In genomic region chrX:21061460-21061859, GRCm38 (mm10) we compare ENCODE assay signal across 8 mouse cellular contexts. TPM values are rescaled to one million over a fixed set of nuclear protein-coding genes. Genes with fewer than 3 reads are reported as not detected.
DNase-seq lines count a peak whose midpoint lies in the region; ATAC-seq and TF ChIP-seq lines count a peak whose summit lies in the region.

No protein-coding gene starts in this region.

- ATAC-seq in lung, embryonic 14.5 days (ENCODE audit: insufficient read depth), result peak; percentile 69
- no peak; the same call in 1 of the 2 replicates for ATAC-seq in intestine, embryonic 14.5 days (replicated peaks; ENCODE audit: low FRiP score, low TSS enrichment, low read depth)
- ATAC-seq in midbrain, embryonic 12.5 days (ENCODE audit: low FRiP score, low read depth), result peak; percentile 71

- 15% methylated on average over 9 of the region's 9 CpGs for WGBS in lung, embryonic 14.5 days
- 17% methylated on average over 9 of the region's 9 CpGs for WGBS in intestine, embryonic 14.5 days
- 29% methylated on average over 9 of the region's 9 CpGs for WGBS in midbrain, embryonic 12.5 days

- no peak for TF ChIP-seq POLR2A in cortical plate, adult 2 months (IDR thresholded peaks at IDR 0.05; ENCODE audit: extremely low read depth, insufficient read depth, low read length)

- DNase-seq in lung, embryonic 14.5 days, result peak; percentile 4
- no peak for DNase-seq in lung, postnatal 14 days
- DNase-seq in intestine, embryonic 14.5 days (ENCODE audit: low spot score), result no peak
- DNase-seq in right cerebral cortex, postnatal 25 days, result no peak
- no peak for DNase-seq in spleen, postnatal 10 days (ENCODE audit: low spot score in 2 of 2)
- DNase-seq in spleen, postnatal 14 days (ENCODE audit: low spot score in 2 of 2), result no peak

- no peak for TF ChIP-seq CTCF in lung, embryonic 14.5 days (IDR thresholded peaks at IDR 0.05; ENCODE audit: low read depth)
- no peak for TF ChIP-seq CTCF in cortical plate, adult 2 months (IDR thresholded peaks at IDR 0.05; ENCODE audit: extremely low read depth, insufficient read depth, low read length)

- H3K4me1 ChIP-seq in lung, embryonic 14.5 days (ENCODE audit: insufficient read depth), result no peaks in the 10 kb centered on the region
- H3K4me1 ChIP-seq in cortical plate, adult 2 months (ENCODE audit: control insufficient read depth, insufficient read depth, low read length), result no peaks in the 10 kb centered on the region
- H3K4me1 ChIP-seq in intestine, embryonic 14.5 days (replicated peaks; ENCODE audit: control insufficient read depth, insufficient read depth, low read length), result no peaks in the 10 kb centered on the region
- H3K4me1 ChIP-seq in midbrain, embryonic 12.5 days, result no peaks in the 10 kb centered on the region

- no peaks in the 10 kb centered on the region for H3K36me3 ChIP-seq in lung, embryonic 14.5 days (ENCODE audit: insufficient read depth)
- no peaks in the 10 kb centered on the region for H3K36me3 ChIP-seq in intestine, embryonic 14.5 days (ENCODE audit: control insufficient read depth, insufficient read depth, low read length)
- H3K36me3 ChIP-seq in midbrain, embryonic 12.5 days, result no peaks in the 10 kb centered on the region

- H3K9ac ChIP-seq in lung, embryonic 14.5 days, result peak overlapping the region; percentile 52
- peak overlapping the region; percentile 41 for H3K9ac ChIP-seq in intestine, embryonic 14.5 days (ENCODE audit: low read length)
- H3K9ac ChIP-seq in midbrain, embryonic 12.5 days (replicated peaks), result peak overlapping the region; percentile 37; the same call in 1 of the 2 replicates

- no peaks in the 10 kb centered on the region for H3K9me3 ChIP-seq in lung, embryonic 14.5 days (ENCODE audit: low read depth, low read length)
- H3K9me3 ChIP-seq in intestine, embryonic 14.5 days (ENCODE audit: control insufficient read depth, low read length), result no peaks in the 10 kb centered on the region
- no peaks in the 10 kb centered on the region for H3K9me3 ChIP-seq in midbrain, embryonic 12.5 days

- peak overlapping the region; percentile 50 for H3K4me3 ChIP-seq in lung, embryonic 14.5 days (ENCODE audit: low read depth, low read length)
- H3K4me3 ChIP-seq in cortical plate, adult 2 months (ENCODE audit: insufficient read depth, low read length), result peak overlapping the region; percentile 55
- H3K4me3 ChIP-seq in intestine, embryonic 14.5 days (ENCODE audit: low read depth, low read length), result peak overlapping the region; percentile 48
- peak overlapping the region; percentile 50 for H3K4me3 ChIP-seq in midbrain, embryonic 12.5 days

- H3K4me2 ChIP-seq in lung, embryonic 14.5 days, result peak overlapping the region; percentile 52
- H3K4me2 ChIP-seq in intestine, embryonic 14.5 days (ENCODE audit: low read length), result peak overlapping the region; percentile 50
- peak overlapping the region; percentile 47 for H3K4me2 ChIP-seq in midbrain, embryonic 12.5 days (replicated peaks)

- H3K27ac ChIP-seq in lung, embryonic 14.5 days (ENCODE audit: low read depth), result peak overlapping the region; percentile 22; the same call in 1 of the 2 replicates
- no peak overlapping the region for H3K27ac ChIP-seq in cortical plate, adult 2 months (ENCODE audit: insufficient read depth, low read length)
- no peak overlapping the region for H3K27ac ChIP-seq in intestine, embryonic 14.5 days (ENCODE audit: low read depth)
- H3K27ac ChIP-seq in midbrain, embryonic 12.5 days (replicated peaks), result no peak overlapping the region

- no peaks in the 10 kb centered on the region for H3K27me3 ChIP-seq in lung, embryonic 14.5 days (ENCODE audit: insufficient read depth, low read length)
- no peaks in the 10 kb centered on the region for H3K27me3 ChIP-seq in intestine, embryonic 14.5 days (replicated peaks; ENCODE audit: control insufficient read depth, insufficient read depth, low read length)
- no peaks in the 10 kb centered on the region for H3K27me3 ChIP-seq in midbrain, embryonic 12.5 days

RNA-seq across cellular contexts. Expression of gene Zfp182, which starts 0.7 kb away (rescaled TPM):
- 5.5 and 5.9 TPM in 2 replicates for polyA plus RNA-seq in lung, embryonic 14.5 days (2014; fragmentation: Nextera tagmentation; extraction: Ambion mirVana)
- polyA plus RNA-seq in cortical plate, adult 2 months (2012; rRNA removed), result 9.5 and 9.7 TPM in 2 replicates
- 5.6 and 7.3 TPM in 2 replicates for polyA plus RNA-seq in intestine, embryonic 14.5 days (2014; fragmentation: Nextera tagmentation; extraction: Ambion mirVana)
- polyA plus RNA-seq in midbrain, embryonic 12.5 days (2016; fragmentation: Nextera tagmentation; extraction: Ambion mirVana), result 9.0 and 9.4 TPM in 2 replicates

RNA-seq across cellular contexts. Expression of gene Spaca5, which starts 6.7 kb away (rescaled TPM):
- polyA plus RNA-seq in lung, embryonic 14.5 days (2014; fragmentation: Nextera tagmentation; extraction: Ambion mirVana), result not detected in 2 replicates
- not detected in 2 replicates for polyA plus RNA-seq in cortical plate, adult 2 months (2012; rRNA removed)
- not detected in 2 replicates for polyA plus RNA-seq in intestine, embryonic 14.5 days (2014; fragmentation: Nextera tagmentation; extraction: Ambion mirVana)
- polyA plus RNA-seq in midbrain, embryonic 12.5 days (2016; fragmentation: Nextera tagmentation; extraction: Ambion mirVana), result not detected in 2 replicates

RNA-seq across cellular contexts. Expression of gene Zfp300, which starts 27.9 kb away (rescaled TPM):
- polyA plus RNA-seq in lung, embryonic 14.5 days (2014; fragmentation: Nextera tagmentation; extraction: Ambion mirVana), result 1.3 TPM in 2 replicates
- 1.3 and 1.4 TPM in 2 replicates for polyA plus RNA-seq in cortical plate, adult 2 months (2012; rRNA removed)
- polyA plus RNA-seq in intestine, embryonic 14.5 days (2014; fragmentation: Nextera tagmentation; extraction: Ambion mirVana), result 1.5 and 1.7 TPM in 2 replicates
- 2.9 and 3.3 TPM in 2 replicates for polyA plus RNA-seq in midbrain, embryonic 12.5 days (2016; fragmentation: Nextera tagmentation; extraction: Ambion mirVana)

RNA-seq across cellular contexts. Expression of gene Ssxa1, which starts 54.2 kb away (rescaled TPM):
- polyA plus RNA-seq in lung, embryonic 14.5 days (2014; fragmentation: Nextera tagmentation; extraction: Ambion mirVana), result not detected in 2 replicates
- polyA plus RNA-seq in cortical plate, adult 2 months (2012; rRNA removed), result not detected in 2 replicates
- polyA plus RNA-seq in intestine, embryonic 14.5 days (2014; fragmentation: Nextera tagmentation; extraction: Ambion mirVana), result not detected in 2 replicates
- polyA plus RNA-seq in midbrain, embryonic 12.5 days (2016; fragmentation: Nextera tagmentation; extraction: Ambion mirVana), result not detected in 2 replicates
